Mouse (Mus musculus) adrenal gland (tissue): Measurements from ENCODE around the gene Shisal2a.

Experiments
- intact Hi-C: fragments of 180-260 bp; cut with DNase I; formaldehyde crosslinking; loops from one replicate; pipeline ENCODE4 v1.15.1; 2025
- long read RNA-seq, 2 experiments: library from polyadenylated mRNA; unstranded; transcript quantifications; one replicate each; pipeline ENCODE4 v2.0.0; 2020; ENCODE audit warnings: borderline replicate concordance in 1 of 2; ENCODE audit not compliant: insufficient replicate concordance in 1 of 2

Shisal2a gene
- long read RNA-seq, experiment 1, transcript Shisal2a-201 (3 exons, 593 nt) = major isoform, 9 of 9 reads
- long read RNA-seq, experiment 1, partial matches to known transcripts = 0 of 9 reads
- long read RNA-seq, experiment 1, other reads (novel, unspliced or antisense) = 0 of 9 reads
- long read RNA-seq, experiment 2, transcript Shisal2a-201 (3 exons, 593 nt) = major isoform, 20 of 22 reads
- long read RNA-seq, experiment 2, partial matches to known transcripts = 0 of 22 reads
- long read RNA-seq, experiment 2, other reads (novel, unspliced or antisense) = 2 of 22 reads

GRCm38 (mm10) chr4:108383183-108383714 lies at the start of gene Shisal2a:
Gene Shisal2a, minus strand, starts transcription at chr4:108383349.
- intact Hi-C loops = no loop called here

DNA sequence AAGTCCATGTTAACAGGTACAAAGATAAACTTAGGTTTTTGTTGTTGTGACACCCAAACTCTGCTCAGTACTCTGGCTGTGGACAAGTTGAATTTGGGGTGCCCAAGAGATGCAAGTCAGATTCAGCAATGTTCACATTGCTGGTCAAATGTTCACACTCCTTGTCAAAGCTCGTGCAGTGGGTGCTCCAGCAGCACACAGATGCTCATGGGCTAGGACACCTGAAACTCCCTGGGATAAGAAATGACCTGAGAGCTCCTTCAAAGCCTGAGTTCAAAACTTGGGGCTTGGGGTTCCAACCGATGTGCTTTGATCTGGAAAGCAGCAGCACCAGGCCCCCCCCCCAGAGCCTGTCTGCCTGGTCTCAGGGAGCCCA lies 48.4 kb upstream of the Shisal2a start:
- intact Hi-C loops = no loop called here

- intact Hi-C loops = no loop called here
Observed at GRCm38 (mm10) chr4:108430656-108431560, 47.8 kb upstream of the Shisal2a start.

DNA sequence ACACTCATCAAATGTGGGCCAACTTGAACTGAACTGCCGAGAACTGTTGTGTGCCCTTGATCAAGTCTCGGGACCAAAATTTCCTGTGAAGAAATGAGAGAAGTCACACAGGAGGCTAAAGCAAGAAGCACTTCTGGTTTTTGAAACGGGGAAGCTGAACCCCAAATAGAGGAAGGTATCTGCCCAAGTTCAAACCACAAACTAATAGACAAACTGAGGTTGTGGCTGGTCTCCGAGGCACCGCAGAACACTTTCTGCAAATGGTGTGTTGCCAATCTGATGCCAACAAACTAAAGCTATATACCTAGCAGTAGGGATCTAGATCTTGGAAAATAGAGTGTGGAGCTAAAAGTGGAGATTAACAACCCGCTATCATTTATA lies 45.2 kb upstream of the Shisal2a start:
- intact Hi-C loops = no loop called here

DNA sequence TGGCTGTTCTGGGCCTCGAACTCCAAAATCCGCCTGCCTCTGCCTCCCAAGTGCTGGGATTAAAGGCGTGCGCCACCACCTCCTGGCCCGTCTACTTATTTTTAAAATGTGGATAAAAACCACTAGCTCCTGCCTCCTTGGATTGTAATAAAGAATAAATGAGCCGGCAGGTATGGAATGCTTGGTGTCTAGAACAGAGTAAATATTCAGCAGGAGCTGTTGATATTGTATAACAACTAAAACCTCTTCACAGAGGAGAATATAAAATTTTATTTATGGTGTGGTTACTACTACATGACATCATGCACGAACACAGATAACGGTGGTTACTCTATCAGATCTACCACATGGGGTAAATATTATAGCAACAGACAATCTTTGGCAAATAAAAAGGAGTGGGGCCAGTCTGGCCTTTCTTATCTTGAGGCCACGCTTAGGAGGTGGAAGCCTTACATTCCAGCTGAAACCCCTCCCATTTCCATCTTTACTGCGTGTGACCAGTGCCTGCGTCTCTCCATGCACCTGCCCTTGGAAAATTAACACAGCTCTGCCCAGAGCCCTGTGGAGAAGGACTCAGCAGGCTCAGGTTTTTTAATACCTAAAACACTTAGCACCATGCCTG lies 44.7 kb upstream of the Shisal2a start:
- intact Hi-C loops = no loop called here

GRCm38 (mm10) chr4:108424587-108424986 lies 41.4 kb upstream of the Shisal2a start:
- intact Hi-C loops = no loop called here

DNA sequence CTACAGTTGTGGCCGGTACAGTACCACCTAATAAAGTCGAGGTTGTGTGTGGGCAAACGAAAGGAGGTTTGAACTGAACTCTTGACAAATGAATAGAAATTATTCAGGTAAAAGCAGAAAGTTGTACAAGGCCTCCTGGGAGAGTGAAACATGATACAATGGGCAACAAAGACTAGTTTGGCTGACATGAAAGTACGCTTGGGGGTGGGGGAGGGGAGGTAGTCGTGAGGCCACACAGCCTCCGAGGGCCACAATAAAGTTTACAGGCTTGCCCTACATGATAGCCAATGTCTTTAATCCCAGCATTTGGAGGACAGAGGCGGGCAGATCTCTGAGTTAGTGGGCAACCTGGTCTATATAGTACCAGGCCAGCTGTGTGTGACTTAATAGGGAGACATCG lies 24.5 kb upstream of the Shisal2a start:
- intact Hi-C loops = no loop called here

DNA sequence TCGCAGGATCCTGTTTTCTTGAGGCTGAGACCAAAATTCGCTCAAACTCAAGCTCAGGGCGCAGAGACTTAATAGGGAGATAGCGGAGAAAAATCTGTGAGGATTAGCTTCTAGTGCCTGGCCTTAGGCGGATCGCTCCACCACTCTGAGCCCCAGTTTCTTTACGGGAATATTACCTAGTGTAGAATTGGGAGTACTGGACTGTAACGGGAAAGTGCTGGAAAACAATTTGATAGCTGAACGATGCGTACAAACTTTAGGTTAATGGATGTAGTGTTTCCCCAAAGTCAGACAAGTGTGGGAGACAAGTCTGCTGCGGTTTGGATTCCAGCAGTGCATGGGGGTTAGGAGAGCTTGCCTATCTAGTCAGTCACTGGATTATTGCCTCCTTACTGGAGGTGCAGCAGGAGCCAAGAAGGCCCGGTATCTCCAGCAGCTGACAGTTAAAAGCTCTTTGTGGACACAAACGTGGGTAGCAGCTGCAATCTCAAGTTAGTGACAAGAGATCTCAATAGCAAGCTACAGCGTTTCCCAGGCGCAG lies 23.8 kb upstream of the Shisal2a start, which contains the start of gene Gpx7:
TSS of gene Gpx7 (minus strand) at position 101 of the 541 bp plus-strand sequence.
- intact Hi-C loops = no loop called here

DNA sequence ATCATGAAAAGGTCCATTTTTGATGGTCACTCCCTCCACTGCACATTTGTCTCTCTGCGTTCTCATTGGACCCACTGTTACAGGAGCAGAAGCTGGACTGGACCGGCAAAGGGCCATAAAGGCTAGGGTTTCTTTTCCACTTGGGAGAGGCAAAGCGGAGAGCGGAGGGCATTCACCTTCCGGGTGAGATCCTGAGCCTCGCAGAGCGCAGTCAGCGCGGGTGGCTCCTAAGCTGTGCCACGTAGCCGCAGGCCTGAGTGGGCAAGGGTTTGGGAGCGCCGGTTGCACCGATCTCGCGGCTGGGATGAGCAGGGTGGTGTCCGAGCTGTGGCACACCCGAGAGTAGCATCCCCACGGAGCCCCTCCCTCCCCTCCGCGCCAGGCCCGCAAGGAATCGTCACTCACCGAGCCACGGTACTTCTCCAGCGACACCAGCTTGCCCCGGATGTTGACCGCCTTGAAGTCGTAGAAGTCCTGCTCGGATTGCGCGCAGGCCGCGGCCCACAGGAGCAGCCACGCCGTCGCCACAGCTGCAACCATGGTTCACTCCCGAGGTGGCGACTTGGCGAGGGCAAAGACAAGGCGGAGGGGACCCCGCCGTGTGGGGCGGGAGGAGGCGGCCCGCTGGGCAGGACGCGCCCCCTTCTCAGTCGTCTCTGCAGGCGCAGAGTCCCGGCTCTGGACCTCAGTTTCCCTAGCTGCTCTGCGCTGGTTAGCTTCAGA lies 23.1 kb upstream of the Shisal2a start:
- intact Hi-C loops = no loop called here

GRCm38 (mm10) chr4:108405766-108406137 lies 22.6 kb upstream of the Shisal2a start:
- intact Hi-C loops = no loop called here

DNA sequence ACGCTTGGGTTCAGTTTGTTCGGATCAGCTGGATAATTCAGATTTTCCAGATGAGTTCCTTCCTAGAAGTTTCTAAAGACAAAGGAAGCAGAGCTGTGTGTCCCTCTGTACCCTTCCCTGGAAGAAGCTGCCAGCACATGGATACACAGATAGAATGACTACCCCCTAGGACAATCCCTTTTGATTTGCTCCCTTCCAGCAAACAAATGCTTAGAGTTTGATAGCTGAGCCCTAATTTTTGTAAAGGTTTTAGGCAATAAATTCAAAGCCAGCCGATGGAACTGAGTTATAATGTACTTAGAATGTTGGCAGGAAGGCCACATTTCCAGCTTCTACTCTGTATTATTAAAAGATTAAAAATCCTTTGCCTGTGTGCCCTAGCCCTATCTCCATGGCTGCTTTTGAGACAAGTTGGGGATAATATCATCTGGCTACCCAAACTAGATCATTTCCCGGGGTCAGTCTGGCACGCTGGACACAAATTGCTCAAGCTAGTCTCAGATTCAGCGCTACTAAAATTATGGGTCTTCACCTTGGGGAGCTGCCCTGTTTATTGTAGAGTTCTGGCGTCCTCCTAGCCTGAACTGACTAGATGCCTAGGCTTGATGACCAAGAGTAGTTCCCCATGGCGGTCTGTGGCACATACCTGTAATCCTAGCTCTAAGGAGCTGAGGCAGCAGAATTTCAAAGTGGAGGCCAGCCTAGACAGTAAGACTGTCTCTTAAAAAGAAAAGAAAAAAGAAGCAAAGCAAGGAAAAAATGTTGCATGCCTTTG lies 20.9 kb upstream of the Shisal2a start:
- intact Hi-C loops = no loop called here

- intact Hi-C loops = no loop called here
Observed at GRCm38 (mm10) chr4:108400395-108400794, 17.2 kb upstream of the Shisal2a start.

GRCm38 (mm10) chr4:108394236-108394635 lies 11.1 kb upstream of the Shisal2a start:
- intact Hi-C loops = no loop called here

- intact Hi-C loops = no loop called here
Observed at GRCm38 (mm10) chr4:108392558-108392957, 9.4 kb upstream of the Shisal2a start.

- intact Hi-C loops = no loop called here
Observed at GRCm38 (mm10) chr4:108391124-108391523, 8.0 kb upstream of the Shisal2a start.

- intact Hi-C loops = loop anchor here (5.0 kb wide), 1 partner anchor 69 kb away; the partner anchor contains the start of gene Tut4
Observed at GRCm38 (mm10) chr4:108388741-108389140, 5.6 kb upstream of the Shisal2a start.

- intact Hi-C loops = loop anchor here (5.0 kb wide), 1 partner anchor 70 kb away; the partner anchor contains the start of gene Tut4
Observed at GRCm38 (mm10) chr4:108387681-108388253, 4.6 kb upstream of the Shisal2a start.

- intact Hi-C loops = loop anchor here (5.0 kb wide), 1 partner anchor 70 kb away; the partner anchor contains the start of gene Tut4
Observed at GRCm38 (mm10) chr4:108387106-108387505, 4.0 kb upstream of the Shisal2a start.

GRCm38 (mm10) chr4:108386087-108386486 lies 2.9 kb upstream of the Shisal2a start:
- intact Hi-C loops = loop anchor here (5.0 kb wide), 1 partner anchor 71 kb away; the partner anchor contains the start of gene Tut4
